Mouse (Mus musculus): Measurements from ENCODE around the gene Ralgps2.

The Ralgps2 gene

DNA sequence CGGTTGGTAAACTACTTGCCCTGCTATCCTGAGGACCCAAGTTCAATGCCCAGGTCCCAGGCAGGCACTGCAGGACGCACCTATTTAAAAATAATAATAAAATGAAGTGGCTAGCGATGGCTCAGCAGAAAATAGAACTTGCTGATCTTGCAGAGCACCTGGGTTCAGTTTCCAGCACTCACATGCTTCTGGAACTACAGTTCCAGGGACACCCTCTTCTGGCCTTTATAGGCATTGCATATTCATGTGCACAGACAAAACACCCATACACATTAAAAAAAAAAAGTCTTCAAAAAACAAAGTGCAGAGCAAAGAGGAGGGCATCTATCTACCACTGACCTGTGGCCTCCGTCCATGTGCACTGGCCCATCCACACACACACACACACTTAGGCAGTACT lies 47.9 kb downstream of the Ralgps2 start:
- no peak for DNase-seq

DNA sequence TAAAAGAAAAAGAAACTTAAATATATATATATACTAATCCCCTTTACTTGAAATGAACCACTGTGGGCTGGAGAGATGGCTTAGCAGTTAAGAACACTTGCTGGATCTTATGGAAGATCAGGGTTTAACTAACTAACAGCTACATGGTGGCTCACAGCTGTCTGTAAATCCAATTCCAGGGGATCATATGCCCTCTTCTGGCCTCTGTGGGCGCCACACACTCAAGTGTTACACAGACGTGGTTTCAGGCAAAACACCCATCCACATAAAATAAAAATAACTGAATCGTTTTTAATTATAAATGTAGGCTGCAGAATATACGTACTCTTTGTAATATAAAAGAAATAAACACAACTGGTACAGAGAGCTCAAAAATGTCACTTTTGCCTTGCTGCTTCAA lies 50.6 kb downstream of the Ralgps2 start:
- DNase-seq: no peak

DNA sequence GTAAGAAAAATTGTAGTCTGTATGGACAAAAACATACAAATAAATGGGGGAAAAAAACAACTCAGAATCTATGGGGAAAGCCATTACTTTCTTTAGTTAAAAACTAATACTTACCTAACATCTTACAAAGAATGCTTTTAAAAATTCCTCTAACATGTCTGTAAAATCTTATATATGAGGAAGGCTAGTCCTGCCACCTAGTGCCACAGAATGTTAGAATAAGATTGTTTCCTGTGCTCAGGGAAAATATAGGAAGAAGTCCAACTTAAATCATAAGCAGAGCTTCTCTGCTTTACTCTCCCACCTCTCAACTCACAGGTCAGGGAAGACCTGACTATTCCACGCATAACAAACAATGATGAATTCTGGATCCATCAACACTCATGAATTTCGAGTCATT lies 53.5 kb downstream of the Ralgps2 start:
- no peak for DNase-seq

DNA sequence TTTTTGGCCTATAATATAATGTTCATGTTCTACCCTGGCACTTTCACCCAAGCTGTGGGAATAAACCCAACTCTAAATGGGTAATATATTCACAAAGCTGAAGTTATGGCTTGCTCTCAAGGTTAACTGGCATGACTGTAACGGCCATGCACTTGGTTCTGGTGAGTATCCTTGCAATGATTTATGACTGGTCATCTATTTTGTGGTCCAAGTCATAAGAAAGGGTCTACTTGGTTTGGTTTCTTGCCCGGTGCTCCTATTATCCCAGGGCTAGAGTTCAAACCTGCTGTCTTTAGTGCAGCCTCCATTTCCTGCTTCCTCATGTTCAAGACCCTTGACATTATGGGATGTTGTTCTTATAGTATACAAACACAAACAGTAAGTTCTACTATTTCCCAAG lies 54.6 kb downstream of the Ralgps2 start:
- DNase-seq: no peak

DNA sequence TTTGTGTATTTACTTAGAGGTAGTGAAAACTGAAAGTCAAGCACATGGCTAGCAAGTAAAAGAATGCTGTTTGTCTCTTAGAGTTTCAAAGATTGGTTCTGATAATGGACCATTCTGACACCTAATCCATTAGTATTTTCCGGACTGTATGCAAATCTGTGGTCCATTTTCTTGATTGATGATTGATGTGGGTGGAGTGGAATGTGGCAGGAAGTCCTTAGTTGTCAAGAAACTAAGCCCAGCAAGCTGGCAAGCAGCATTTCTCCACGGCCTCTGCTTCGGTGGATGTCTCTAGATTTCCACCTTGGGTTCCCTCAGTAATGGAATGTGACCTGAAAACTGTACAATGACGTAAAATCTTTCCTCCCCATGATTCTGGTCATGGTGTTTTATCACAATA lies 68.8 kb downstream of the Ralgps2 start:
- DNase-seq: no peak

DNA sequence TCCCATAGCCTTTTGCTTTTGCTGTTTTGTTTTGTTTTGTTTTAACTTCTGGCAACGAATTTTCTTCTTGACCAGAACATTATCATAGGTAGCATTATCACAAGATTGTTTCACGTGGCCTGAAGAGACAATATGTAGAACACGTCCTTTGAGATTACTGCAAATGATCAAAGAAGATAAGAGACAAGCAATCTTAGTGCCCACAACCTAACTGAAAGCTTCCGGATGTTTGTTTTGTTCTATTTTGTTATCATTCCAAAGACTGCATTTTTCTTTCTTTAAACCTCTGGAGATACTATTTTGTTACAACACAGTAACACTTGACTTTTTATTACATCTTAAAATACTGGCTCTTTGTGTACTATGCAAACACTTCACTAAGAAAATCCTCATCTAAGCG lies 69.4 kb downstream of the Ralgps2 start:
- no peak for DNase-seq

DNA sequence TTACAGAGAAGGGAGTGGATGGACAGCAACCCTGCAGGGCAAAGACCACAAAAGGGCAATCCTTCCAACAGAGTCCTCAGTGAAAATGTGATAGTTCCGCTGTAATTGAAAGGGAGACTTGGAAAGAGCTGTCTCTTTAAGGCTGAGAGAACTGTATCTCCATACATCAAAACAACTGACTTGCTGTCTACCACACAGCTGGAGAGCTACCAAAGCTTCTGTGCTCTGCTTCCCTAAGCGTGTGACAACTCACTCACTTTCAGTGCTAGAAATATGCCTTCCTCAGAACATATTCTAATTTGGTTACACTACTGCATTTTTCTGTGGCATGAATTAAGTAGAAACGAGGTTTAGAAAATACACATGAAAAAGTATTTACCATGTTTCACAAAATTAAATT lies 75.2 kb downstream of the Ralgps2 start:
- no peak for DNase-seq

DNA sequence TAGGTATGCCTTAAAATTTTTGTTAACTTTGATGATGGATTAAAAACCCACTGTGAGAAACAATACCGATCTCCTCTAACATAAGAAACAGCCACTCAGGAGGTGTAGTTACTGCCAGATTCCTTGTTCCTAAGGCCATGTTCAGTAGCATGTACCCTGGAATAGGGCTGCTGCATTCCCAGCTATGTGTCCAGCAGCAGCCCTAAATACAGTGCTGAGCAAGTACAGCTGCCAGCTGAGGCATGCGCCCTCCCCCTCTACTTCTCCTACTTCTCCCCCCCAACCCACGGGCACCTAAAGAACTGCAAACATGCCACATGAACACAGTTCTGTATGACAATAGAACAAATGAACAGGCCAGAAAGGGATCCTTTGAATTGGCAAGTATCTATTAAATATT lies 75.7 kb downstream of the Ralgps2 start:
- DNase-seq: no peak

DNA sequence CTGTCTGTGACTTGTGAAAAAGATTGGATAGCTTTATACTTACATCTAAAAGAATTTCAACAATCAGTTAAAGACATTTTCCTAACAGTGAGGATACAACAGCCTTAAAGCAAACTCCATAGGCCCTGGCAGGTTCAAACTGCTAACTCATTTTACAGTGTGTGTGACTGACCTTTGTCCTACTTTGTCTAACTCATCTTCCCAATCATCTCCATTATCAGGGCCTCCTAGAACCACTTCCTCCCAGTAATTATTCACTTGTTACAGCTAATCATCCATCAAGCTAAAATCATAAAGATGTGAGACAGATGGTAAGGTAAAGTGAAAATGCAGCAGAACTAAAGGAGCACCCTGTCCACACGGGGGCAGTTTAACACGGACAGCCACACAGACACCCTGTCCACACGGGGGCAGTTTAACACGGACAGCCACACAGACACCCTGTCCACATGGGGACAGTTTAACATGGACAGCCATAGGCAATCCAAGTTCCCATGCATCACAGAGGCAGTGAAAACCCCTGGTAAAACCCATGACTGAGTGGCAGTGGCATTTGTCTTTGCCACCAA lies 77.9 kb downstream of the Ralgps2 start:
- DNase-seq: no peak

DNA sequence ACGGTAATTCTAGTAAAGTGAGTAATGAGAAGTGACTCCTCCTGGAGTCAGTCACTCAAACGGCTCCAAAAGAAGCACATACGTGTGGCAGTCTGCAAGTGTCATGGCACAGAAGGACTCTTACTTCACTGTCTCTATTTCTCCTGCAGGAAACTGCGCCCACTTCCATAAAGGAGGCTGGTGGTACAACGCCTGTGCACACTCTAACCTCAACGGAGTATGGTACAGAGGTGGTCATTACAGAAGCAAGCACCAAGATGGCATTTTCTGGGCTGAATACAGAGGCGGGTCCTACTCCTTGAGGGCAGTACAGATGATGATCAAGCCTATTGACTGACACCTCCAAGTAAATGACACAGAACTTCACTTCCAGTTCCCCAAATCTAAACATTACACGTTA lies 79.2 kb downstream of the Ralgps2 start:
- DNase-seq: no peak

DNA sequence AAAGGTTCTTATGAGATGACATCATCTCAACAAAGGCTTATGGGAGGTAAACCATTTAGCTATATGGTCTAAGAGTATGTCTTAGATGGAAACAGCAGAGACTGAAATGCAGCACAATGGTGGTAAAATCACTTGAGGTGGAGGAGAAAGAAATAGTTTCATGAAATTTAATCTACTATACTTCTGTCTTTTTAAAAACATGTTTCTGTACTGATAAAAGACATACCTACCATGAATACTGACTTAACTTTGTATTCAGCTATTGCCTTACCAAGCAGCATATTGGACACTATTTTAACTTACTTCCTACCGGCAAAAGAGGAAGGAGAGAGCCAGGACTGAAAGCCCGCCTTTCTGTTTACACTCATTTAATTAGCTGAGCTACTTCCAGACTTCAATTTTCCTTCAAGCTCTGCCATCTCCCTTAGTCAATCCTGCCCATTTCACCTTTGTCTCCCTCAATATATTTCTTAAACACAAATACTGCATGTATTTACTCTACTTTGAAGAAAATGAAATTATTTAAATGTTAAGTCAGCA lies 79.6 kb downstream of the Ralgps2 start:
- DNase-seq: no peak

DNA sequence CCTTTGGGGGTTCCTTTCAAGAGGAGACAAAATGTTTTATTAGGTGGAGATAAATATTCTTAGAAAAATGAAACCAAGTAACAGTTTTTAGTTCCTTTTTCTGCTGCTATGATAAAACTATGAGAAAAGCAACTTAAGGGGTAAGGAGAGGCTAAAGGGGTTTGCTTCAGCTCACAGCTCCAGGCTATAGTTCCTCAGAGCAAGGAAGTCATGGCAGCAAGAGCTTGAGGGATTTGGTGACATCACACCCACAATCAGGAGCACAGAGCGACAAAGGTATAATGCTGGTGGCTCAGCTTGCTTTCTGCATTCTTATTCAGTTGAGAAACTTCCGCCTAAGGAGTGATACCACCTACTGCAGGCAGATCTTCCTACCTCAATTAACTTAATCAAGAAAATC lies 80.3 kb downstream of the Ralgps2 start:
- DNase-seq: no peak

DNA sequence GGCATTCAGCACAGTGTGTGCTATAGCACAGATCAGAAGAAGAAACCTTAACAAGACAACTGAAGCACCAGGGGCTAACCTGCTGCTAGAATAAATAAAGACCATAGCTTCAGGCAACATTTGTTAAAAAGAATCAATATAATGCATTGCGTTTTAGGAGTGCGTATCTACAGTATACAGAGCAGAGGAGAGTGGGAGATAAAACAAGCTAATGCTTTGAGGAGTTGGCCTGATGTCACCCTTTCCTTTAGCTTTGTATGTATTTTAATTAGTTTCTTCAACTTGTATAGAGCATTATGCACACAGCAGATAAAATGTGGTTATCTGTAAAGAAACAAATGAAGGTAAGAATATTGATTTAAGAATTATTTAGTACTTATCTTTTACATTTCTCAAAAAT lies 82.8 kb downstream of the Ralgps2 start:
- DNase-seq: no peak

DNA sequence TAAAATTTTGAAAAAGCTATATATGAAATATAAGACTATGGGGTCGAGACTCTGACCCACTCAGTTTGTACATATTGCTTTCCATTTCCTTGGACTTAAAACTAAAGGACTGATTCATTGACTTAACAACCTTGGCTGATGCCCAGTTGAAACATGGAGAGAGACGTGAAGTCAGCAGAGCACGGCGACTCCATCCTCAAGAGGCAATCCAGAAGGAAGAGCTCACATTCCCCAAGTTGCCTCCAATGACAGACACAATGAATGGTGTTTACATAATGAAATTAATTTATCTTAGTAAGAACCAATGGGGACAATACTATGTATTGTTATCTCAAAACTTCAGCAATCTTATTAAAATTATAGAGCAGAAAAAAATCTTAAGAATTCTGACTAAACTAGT lies 84.9 kb downstream of the Ralgps2 start:
- no peak for DNase-seq

DNA sequence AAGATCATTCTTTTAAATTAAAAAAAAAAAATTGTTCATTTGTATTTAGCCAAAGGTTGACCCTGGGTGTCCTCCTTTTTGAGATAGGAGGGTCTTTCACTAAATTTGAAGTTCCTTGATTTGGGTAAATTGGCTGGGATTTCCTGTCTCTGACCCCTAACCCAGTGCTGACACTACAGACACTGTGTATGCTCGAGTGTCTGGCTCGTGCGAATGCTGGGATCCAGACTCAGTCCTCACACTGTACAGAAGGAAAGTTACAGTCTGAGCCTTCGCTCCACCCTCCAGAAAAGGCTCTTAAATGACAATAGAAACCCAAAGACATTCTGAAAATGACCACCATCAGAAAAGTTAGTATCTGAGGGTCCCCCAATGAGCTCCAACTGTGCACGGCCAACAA lies 86.6 kb downstream of the Ralgps2 start:
- DNase-seq: no peak

DNA sequence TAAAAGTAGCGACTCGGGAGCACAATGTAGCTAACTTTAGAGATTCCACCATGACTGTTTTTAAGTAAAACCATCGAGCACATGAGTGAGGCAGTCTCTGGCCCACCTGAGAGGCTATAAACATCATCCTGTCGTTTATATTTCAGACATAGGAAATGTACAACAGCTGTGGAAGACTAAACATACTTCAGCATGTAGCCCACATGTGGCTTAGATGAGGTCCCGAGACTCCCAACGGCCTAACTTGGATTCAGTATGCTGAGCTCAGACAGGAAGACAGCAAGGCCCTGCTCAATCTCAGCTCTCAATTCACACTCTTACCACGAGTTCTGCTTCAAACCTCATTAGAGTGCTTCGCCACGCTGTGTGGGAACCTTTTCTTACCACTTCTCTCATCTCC lies 87.0 kb downstream of the Ralgps2 start:
- no peak for DNase-seq

DNA sequence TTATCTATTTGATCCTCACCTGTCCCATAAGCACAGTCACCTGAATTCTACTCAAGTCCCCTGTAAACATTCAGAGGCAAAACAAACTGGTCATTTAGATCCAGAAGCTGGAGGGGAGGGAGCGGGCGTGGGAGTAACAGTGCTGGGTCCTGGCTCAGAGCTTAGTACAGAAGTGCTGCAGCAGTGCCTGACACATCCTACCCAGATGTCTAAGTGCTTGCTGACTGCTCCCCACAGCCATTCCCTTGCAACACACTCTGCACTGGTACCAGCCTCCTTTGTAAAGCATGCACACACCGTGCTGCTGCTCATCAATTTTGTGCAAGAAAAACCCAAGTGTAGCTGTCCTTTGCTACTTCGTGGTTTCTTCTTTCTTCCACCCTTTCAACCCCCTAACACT lies 92.3 kb downstream of the Ralgps2 start:
- no peak for DNase-seq

DNA sequence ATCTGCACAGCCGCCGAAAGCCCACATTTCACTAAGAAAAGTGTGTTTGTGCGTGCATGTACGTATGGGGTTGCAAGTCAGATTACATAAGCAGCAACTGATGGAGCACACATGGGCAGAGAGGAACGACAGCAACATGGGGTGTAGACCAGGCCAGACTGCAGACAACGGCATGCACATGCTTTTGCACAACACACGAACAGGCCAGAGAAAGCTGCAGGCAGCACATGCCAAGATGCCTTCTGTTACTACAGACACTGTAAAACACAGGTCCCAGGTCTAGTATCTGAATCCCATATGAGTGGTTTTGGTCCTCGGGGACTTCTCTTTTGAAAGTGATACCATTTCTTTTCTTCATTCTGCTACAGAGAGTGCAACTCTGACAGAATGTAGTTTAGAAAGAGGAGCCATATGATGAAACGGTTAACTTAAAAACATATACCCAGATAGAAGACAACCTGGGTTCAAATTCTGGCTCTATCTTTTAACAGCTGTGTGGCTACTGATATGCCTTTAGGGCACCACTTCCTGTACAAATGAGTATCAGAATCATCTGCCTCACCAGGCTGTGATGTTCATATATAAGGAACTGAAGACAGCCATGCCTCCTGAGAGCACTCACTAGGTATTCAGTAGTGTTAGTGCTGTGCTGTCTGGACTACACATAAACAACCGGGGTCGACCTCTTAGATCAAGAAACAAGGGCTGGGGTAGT lies 97.6 kb downstream of the Ralgps2 start:
- no peak for DNase-seq

DNA sequence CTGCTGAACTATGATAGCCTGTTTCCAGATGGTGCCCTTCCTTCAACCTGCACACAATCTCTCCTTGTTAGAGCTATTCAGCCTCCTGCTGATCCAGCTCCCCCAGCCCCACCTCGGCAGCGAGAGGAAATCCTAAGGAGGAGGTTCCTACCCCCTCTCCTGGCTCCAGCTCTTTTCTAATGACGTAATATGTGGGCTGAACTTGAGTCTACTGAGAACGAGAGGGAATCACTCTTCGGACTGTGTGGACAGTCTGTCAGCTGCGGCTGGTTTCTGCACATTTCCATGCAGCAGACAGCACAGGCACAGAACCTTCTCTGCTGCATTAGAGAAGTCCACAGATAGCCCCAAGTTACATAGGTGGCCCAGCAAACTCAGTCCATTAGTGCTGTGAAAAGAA lies 100.7 kb downstream of the Ralgps2 start:
- DNase-seq: peak; percentile 97

DNA sequence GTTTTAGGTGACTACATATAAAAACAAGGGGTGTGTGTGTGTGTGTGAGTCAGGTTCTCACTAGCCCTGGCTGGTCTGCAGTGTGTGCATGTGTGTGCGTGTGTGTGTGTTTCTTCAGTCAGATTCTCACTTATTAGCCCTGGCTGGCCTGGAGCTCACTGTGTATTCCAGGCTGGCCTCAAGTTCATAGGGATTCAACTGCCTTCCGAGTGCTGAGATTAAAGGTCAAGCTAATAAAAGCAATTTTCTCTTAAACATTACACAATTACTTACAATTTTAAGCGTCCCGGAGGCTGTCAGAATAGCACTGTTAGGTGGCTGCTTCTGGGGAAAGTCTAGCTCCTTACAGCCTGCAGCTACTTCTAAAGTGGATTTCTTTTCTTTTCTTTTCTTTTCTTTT lies 101.2 kb downstream of the Ralgps2 start, which contains the start of gene Angptl1:
Gene Angptl1 (plus strand): TSS at position 386 of the 400 bp plus-strand sequence.
- peak; percentile 57 for DNase-seq

DNA sequence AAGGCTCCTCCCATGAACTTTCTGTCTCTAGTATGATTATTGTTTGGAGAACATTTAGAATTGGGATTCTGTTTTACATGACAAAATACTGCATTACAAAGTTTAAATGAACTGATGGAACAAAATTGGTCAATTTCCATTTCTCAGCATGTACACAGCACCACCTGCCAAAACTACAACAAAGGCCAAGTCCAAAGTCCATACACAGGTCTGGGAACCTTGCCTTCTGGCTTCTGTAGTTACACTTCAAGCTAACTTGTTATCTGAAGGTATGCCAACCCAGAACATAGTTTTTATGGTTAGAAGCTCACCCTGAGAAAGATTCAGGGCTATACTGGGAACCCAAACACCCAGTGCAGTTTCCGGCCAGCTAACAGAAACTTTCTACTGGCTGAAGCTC lies 120.2 kb downstream of the Ralgps2 start:
- peak; percentile 55 for DNase-seq

DNA sequence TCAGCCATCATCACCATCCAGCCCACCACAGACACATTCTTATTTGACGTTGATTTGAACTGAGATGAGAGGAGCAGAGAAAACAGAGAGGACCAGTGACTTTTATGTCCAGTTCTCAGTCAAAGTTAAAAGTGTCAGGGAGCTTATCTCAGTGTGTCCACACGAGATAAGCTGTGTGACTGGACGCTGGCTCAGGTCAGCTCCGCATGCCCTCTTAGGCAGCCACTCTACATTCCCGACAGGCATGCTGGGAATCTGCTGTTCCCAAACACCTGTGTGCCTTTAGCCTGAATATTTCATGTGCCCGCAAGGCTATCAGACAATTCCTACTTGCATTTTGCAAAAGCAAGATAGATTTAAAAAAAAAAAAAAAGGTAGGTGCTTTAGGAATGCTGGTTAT lies 125.9 kb downstream of the Ralgps2 start:
- DNase-seq: peak; percentile 74

DNA sequence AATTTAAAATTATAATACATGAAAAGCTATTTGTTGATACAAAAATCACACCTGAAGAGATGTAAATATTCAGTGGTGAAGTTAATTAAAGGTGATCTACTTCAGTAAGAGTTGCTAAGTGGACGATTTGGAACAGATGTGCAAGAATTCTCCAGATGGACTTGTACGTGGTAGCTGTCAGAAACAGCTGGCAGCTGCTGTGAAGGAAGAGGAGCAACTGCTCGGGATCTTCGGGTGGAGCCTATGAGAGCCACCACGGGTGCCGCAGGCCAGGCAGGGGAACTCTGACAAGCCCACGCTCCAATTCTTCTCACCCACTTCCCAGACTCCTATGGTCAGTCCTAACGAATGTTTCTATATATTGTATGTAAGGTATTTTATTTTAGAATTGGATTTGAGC lies 126.7 kb downstream of the Ralgps2 start:
- DNase-seq: peak; percentile 75

DNA sequence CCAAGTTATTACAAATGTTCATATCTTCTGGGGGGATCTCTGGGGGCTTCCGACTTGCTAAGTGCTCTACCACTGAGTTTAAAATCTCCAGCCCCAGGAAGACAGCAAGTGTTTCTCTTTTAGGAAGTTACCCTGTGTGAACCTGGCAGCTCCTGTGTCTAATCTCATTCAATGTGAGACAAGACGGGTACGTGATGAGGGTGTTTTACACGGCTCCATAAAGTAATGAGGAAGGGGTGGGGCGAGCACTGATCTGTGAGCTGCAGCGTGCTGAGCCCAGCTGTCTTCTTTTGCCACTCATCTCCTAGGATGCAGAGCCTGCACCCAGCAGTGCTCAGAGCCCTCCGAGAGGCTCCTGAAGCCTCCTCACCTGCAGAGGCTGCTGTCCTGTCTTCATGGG lies 127.5 kb downstream of the Ralgps2 start:
- peak; percentile 55 for DNase-seq

DNA sequence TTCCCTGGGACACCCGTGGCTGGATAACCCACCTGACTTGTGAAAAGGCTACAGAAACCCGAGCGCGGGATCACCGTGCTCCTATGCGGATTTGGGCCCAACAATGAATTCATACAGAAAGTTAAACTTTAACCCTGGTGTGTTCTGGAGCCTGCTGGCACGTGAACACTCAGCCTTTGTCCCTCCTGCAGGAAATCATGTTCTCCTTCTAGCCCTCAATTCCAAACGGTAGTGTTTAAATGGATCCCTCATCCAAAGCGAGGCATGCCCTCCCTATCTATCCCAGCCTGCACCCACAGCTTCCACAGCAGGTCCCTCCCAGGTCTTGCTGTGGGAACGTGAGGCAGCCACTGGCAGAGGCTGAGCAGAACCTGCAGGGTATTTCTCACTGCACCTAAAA lies 131.1 kb downstream of the Ralgps2 start:
- DNase-seq: peak; percentile 74
